Mouse (Mus musculus) brain, embryonic 14.5 days (tissue): ENCODE data around the gene Gm48551.

ENCODE experiments used
- CTCF ChIP-seq: fragments of 200-500 bp; IDR thresholded peaks from 2 replicates; pipeline ENCODE4 v1.5.1; 2012; ENCODE audit warnings: inconsistent platforms, mild to moderate bottlenecking, moderate library complexity, borderline replicate concordance; ENCODE audit not compliant: insufficient read depth, insufficient read length; ENCODE audit errors: extremely low read depth
- POLR2A ChIP-seq: fragments of 200-500 bp; IDR thresholded peaks from 2 replicates; pipeline ENCODE4 v1.6.1; 2012; ENCODE audit warnings: mild to moderate bottlenecking, inconsistent platforms, borderline replicate concordance; ENCODE audit not compliant: poor library complexity, insufficient read depth, insufficient read length, severe bottlenecking; ENCODE audit errors: extremely low read depth

- no peak for TF ChIP-seq CTCF
- no peak for TF ChIP-seq POLR2A
These were observed 17.1 kb upstream of the Gm48551 start for GRCm38 (mm10) chr10:81367207-81367495.
